In genomic region chr16:37973855-37974519, GRCm38 (mm10) we compare ENCODE assay signal across 10 mouse cellular contexts. TPM values are rescaled to one million over a fixed set of nuclear protein-coding genes. Genes with fewer than 3 reads are reported as not detected.
DNase-seq lines count a peak whose midpoint lies in the region; ATAC-seq lines count a peak whose summit lies in the region.
"Had no signal": no experiment of that assay in that cellular context is flagged by ENCODE, and none has a peak within 500 bp of the region (broad histone marks: within the 10 kb centered on the region; RNA-seq: fewer than 3 reads in every experiment).

No protein-coding gene starts in this region.

- WGBS in forebrain, embryonic 13.5 days: 41% methylated on average over 11 of the region's 11 CpGs
- 61% methylated on average over 11 of the region's 11 CpGs for WGBS in forebrain, embryonic 11.5 days
- 59% methylated on average over 11 of the region's 11 CpGs for WGBS in hindbrain, embryonic 13.5 days
- WGBS in midbrain, embryonic 16.5 days: 28% methylated on average over 11 of the region's 11 CpGs

- no peaks in the 10 kb centered on the region for H3K36me3 ChIP-seq in forebrain, embryonic 13.5 days (ENCODE audit: poor library complexity, severe bottlenecking)
- no peaks in the 10 kb centered on the region for H3K36me3 ChIP-seq in forebrain, embryonic 11.5 days (ENCODE audit: control insufficient read depth, insufficient read depth, low read length)
- no peaks in the 10 kb centered on the region for H3K36me3 ChIP-seq in hindbrain, embryonic 13.5 days
- H3K36me3 ChIP-seq in midbrain, embryonic 16.5 days (ENCODE audit: control insufficient read depth, insufficient read depth, low read length): no peaks in the 10 kb centered on the region
- H3K36me3 ChIP-seq: embryonic facial prominence, embryonic 12.5 days; liver, embryonic 15.5 days had no signal

- no peak overlapping the region for H3K4me2 ChIP-seq in forebrain, embryonic 13.5 days
- no peak overlapping the region for H3K4me2 ChIP-seq in forebrain, embryonic 11.5 days (ENCODE audit: low read depth, low read length, severe bottlenecking)
- no peak overlapping the region for H3K4me2 ChIP-seq in hindbrain, embryonic 13.5 days
- peak overlapping the region; percentile 2; the same call in 1 of the 2 replicates for H3K4me2 ChIP-seq in midbrain, embryonic 16.5 days (ENCODE audit: low read length)
- H3K4me2 ChIP-seq: embryonic facial prominence, embryonic 12.5 days; liver, embryonic 15.5 days had no signal

- no peaks in the 10 kb centered on the region for H3K9me3 ChIP-seq in forebrain, embryonic 13.5 days (replicated peaks)
- no peaks in the 10 kb centered on the region for H3K9me3 ChIP-seq in forebrain, embryonic 11.5 days (ENCODE audit: control insufficient read depth, low read length)
- no peaks in the 10 kb centered on the region for H3K9me3 ChIP-seq in hindbrain, embryonic 13.5 days
- H3K9me3 ChIP-seq in midbrain, embryonic 16.5 days (replicated peaks; ENCODE audit: control insufficient read depth, low read length, poor library complexity, severe bottlenecking): no peaks in the 10 kb centered on the region
- H3K9me3 ChIP-seq: embryonic facial prominence, embryonic 12.5 days; liver, embryonic 15.5 days had no signal

- DNase-seq in forebrain, embryonic 11.5 days (ENCODE audit: low spot score): no peak
- DNase-seq in brain, adult 2 months (ENCODE audit: low read depth, low spot score): peak; percentile 74
- DNase-seq in spleen, postnatal 36 days (ENCODE audit: low spot score in 2 of 2): no peak
- no peak for DNase-seq in B cell, adult 2 months
- DNase-seq in frontal cortex, postnatal 25 days (ENCODE audit: low spot score in 2 of 2): no peak

- no peaks in the 10 kb centered on the region for H3K27me3 ChIP-seq in forebrain, embryonic 13.5 days
- H3K27me3 ChIP-seq in forebrain, embryonic 11.5 days (ENCODE audit: control insufficient read depth, insufficient read depth, low read length): no peaks in the 10 kb centered on the region
- no peaks in the 10 kb centered on the region for H3K27me3 ChIP-seq in hindbrain, embryonic 13.5 days
- no peaks in the 10 kb centered on the region for H3K27me3 ChIP-seq in midbrain, embryonic 16.5 days (ENCODE audit: control insufficient read depth, insufficient read depth, low read depth, low read length)
- H3K27me3 ChIP-seq: embryonic facial prominence, embryonic 12.5 days; liver, embryonic 15.5 days had no signal

- H3K4me3 ChIP-seq in forebrain, embryonic 13.5 days: no peak overlapping the region
- no peak overlapping the region for H3K4me3 ChIP-seq in forebrain, embryonic 11.5 days (ENCODE audit: low read depth, low read length)
- H3K4me3 ChIP-seq in hindbrain, embryonic 13.5 days: no peak overlapping the region
- H3K4me3 ChIP-seq in midbrain, embryonic 16.5 days (ENCODE audit: low read depth, low read length): no peak overlapping the region
- H3K4me3 ChIP-seq: embryonic facial prominence, embryonic 12.5 days; liver, embryonic 15.5 days had no signal

- H3K4me1 ChIP-seq in forebrain, embryonic 13.5 days: peaks cover 31% of the 10 kb centered on the region
- H3K4me1 ChIP-seq in forebrain, embryonic 11.5 days (replicated peaks; ENCODE audit: control insufficient read depth, insufficient read depth, low read length): no peaks in the 10 kb centered on the region
- peaks cover 39% of the 10 kb centered on the region for H3K4me1 ChIP-seq in hindbrain, embryonic 13.5 days (replicated peaks)
- peaks cover 19% of the 10 kb centered on the region for H3K4me1 ChIP-seq in midbrain, embryonic 16.5 days (ENCODE audit: control insufficient read depth, insufficient read depth, low read length)
- H3K4me1 ChIP-seq: embryonic facial prominence, embryonic 12.5 days; liver, embryonic 15.5 days had no signal

- H3K9ac ChIP-seq in forebrain, embryonic 13.5 days: peak overlapping the region; percentile 14
- H3K9ac ChIP-seq in forebrain, embryonic 11.5 days (ENCODE audit: low read length): no peak overlapping the region
- no peak overlapping the region for H3K9ac ChIP-seq in hindbrain, embryonic 13.5 days
- H3K9ac ChIP-seq in midbrain, embryonic 16.5 days (ENCODE audit: low read depth, low read length): 0 out of 2 replicates have a peak overlapping the region, but pooled peaks have one; percentile 0
- H3K9ac ChIP-seq: embryonic facial prominence, embryonic 12.5 days; liver, embryonic 15.5 days had no signal

- peak overlapping the region; percentile 67 for H3K27ac ChIP-seq in forebrain, embryonic 13.5 days
- H3K27ac ChIP-seq in forebrain, embryonic 11.5 days (ENCODE audit: low read depth, low read length): no peak overlapping the region
- peak overlapping the region; percentile 79 for H3K27ac ChIP-seq in hindbrain, embryonic 13.5 days
- H3K27ac ChIP-seq in midbrain, embryonic 16.5 days (ENCODE audit: low read length): peak overlapping the region; percentile 72
- H3K27ac ChIP-seq: embryonic facial prominence, embryonic 12.5 days; liver, embryonic 15.5 days had no signal

- ATAC-seq in forebrain, embryonic 13.5 days: peak; percentile 78
- ATAC-seq in forebrain, embryonic 11.5 days (replicated peaks; ENCODE audit: low FRiP score): no peak; the same call in 1 of the 2 replicates
- 0 out of 2 replicates have a peak, but pooled peaks have one; percentile 37 for ATAC-seq in hindbrain, embryonic 13.5 days (ENCODE audit: low FRiP score)
- peak; percentile 61 for ATAC-seq in midbrain, embryonic 16.5 days

RNA-seq across cellular contexts. Expression of gene Gpr156, which starts 57.7 kb away (rescaled TPM):
- polyA plus RNA-seq in forebrain, embryonic 13.5 days (2015; fragmentation: Nextera tagmentation; extraction: Ambion mirVana): 5.5 TPM in 2 replicates
- 4.2 and 4.3 TPM in 2 replicates for polyA plus RNA-seq in forebrain, embryonic 11.5 days (2014; fragmentation: Nextera tagmentation; extraction: Ambion mirVana)
- polyA plus RNA-seq in hindbrain, embryonic 13.5 days (2015; fragmentation: Nextera tagmentation; extraction: Ambion mirVana): 5.0 TPM in 2 replicates
- 5.1 and 5.8 TPM in 2 replicates for polyA plus RNA-seq in midbrain, embryonic 16.5 days (2015; fragmentation: Nextera tagmentation; extraction: Ambion mirVana)
- polyA plus RNA-seq: liver, embryonic 15.5 days had no signal

Comparison
In these comparisons a context has a peak if more than half of its experiments do, and no peak if none do; other contexts are left out.
1. H3K9ac ChIP-seq: peak in forebrain, embryonic 13.5 days (single experiment) and midbrain, embryonic 16.5 days (single experiment); none in forebrain, embryonic 11.5 days (single experiment) and hindbrain, embryonic 13.5 days (single experiment).